Mouse (Mus musculus) heart, postnatal 25 days (tissue): ENCODE results near the gene Dlgap4. TPM values are rescaled to one million over a fixed set of nuclear protein-coding genes. Genes with fewer than 3 reads are reported as not detected.
A peak's percentile ranks its signal among the peaks of the same experiment; 100 is the strongest.

Experiments used
- DNase-seq: peaks from one replicate; pipeline ENCODE4 v3.0.0; 2022; ENCODE audit warnings: low spot score
- intact Hi-C: fragments of 180-260 bp; cut with DNase I; formaldehyde crosslinking; loops from one replicate; pipeline ENCODE4 v1.15.1; 2025
- total RNA-seq, 2 experiments: library from RNA; stranded (reverse); gene quantifications; 2 replicates each; pipeline ENCODE4 v1.2.3; 2021

Gene Dlgap4
- total RNA-seq, 2 experiments from 2014 or later, result 30.1 to 41.8 TPM

GRCm38 (mm10) chr2:156726878-156727277, 113.4 kb downstream of the Dlgap4 start:
- intact Hi-C loops, result no loop called here
- no peak for DNase-seq

- no peak for DNase-seq
- intact Hi-C loops, result no loop called here
Measured at GRCm38 (mm10) chr2:156729537-156730469, 116.3 kb downstream of the Dlgap4 start.

- no peak for DNase-seq
- intact Hi-C loops, result no loop called here
Measured at GRCm38 (mm10) chr2:156730501-156730921, 117.0 kb downstream of the Dlgap4 start.

DNA sequence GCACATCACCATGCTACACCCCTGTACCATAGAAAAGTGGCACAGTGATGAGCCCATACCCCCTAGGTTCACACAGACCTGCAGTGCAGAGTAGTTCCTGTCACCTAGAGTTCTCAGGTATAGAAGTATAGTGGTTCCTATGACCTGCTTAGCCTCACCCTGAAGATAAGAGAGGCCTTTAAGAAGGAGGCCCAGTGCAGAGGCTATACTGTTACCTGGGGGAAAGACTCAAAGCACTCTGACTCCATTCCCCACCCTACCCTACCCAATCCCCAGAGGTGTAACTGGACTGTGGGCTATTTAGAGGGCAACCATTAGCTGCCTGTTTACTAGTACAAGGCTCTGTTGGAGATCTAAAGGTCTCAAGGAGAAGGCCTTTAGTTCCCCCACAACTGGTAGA, 118.1 kb downstream of the Dlgap4 start:
- DNase-seq, result no peak

GRCm38 (mm10) chr2:156732109-156732508, 118.6 kb downstream of the Dlgap4 start:
- intact Hi-C loops, result no loop called here
- DNase-seq, result peak; percentile 74

More for the DNA sequence above, 118.1 kb downstream of the Dlgap4 start:
- intact Hi-C loops, result no loop called here

- intact Hi-C loops, result no loop called here
- DNase-seq, result no peak
Measured at GRCm38 (mm10) chr2:156735761-156736335, 122.3 kb downstream of the Dlgap4 start.

GRCm38 (mm10) chr2:156736846-156737245, 123.3 kb downstream of the Dlgap4 start:
- intact Hi-C loops, result no loop called here
- no peak for DNase-seq

DNA sequence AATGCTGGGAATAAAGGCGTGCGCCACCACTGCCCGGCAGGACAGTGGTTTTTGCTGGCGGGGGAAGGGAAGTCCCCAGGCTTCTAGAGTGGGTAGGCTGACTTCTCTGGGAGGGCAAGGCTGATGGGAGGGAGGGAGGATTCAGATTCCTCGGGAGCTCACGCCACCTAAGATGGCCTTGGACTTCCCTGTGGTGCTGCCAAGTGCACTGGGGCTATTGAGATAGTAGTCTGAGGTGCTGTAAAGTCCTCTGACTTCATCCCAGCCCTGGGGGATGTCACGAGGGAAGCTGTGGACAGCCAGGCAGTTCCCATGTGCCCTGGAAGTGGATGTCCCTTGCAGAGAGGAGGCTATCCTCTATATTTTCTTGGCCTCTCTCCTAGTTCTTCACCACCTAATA, 124.5 kb downstream of the Dlgap4 start:
- intact Hi-C loops, result no loop called here
- DNase-seq, result no peak

DNA sequence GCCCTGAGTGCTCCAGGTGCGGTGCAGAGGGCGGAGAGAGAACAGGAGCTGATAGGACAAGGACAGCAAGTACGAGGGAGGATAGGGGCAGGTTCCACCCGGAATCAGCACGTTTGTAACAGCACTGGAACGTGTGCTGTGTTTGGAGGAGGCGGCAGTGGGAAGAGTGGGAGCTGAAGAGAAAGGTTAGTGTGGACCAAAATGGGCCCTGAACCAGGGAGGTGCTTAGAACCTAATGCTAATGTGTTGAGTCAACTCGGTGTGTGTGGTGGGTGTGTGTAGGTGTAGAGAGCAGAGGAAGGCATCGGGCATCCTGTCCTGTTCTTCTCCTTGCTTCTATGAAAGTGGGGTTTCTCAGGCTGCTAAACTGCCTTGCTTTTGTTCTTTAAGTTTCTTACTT, 127.8 kb downstream of the Dlgap4 start:
- DNase-seq, result no peak
- intact Hi-C loops, result no loop called here

DNA sequence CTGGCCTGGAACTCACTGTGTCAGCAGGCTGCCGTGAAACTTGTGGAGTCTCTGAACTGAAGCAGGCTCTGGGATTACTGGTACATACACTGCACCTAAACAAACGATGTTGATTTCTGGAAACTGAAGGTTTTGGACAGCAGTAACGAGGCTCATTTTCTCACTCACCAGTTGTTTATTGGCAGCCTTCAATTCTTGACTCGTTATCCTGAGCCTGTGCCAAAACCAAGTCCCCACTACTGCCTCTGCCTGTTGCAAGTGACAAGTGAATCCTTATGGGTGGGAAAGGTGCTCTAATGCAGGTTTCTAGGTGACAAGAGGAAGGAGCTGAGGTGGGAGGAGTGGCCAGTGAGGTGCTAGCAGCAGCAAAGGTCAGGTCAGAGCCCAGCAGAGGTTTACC, 128.5 kb downstream of the Dlgap4 start:
- intact Hi-C loops, result no loop called here
- no peak for DNase-seq

GRCm38 (mm10) chr2:156743248-156743647, 129.7 kb downstream of the Dlgap4 start:
- DNase-seq, result no peak
- intact Hi-C loops, result no loop called here

GRCm38 (mm10) chr2:156744414-156744813, 130.9 kb downstream of the Dlgap4 start:
- no peak for DNase-seq
- intact Hi-C loops, result no loop called here

- intact Hi-C loops, result no loop called here
- no peak for DNase-seq
Measured at GRCm38 (mm10) chr2:156747315-156747714, 133.8 kb downstream of the Dlgap4 start.

- intact Hi-C loops, result no loop called here
- no peak for DNase-seq
Measured at GRCm38 (mm10) chr2:156749687-156750086, 136.2 kb downstream of the Dlgap4 start.

GRCm38 (mm10) chr2:156756937-156757336, 143.4 kb downstream of the Dlgap4 start:
- intact Hi-C loops, result no loop called here
- no peak for DNase-seq

DNA sequence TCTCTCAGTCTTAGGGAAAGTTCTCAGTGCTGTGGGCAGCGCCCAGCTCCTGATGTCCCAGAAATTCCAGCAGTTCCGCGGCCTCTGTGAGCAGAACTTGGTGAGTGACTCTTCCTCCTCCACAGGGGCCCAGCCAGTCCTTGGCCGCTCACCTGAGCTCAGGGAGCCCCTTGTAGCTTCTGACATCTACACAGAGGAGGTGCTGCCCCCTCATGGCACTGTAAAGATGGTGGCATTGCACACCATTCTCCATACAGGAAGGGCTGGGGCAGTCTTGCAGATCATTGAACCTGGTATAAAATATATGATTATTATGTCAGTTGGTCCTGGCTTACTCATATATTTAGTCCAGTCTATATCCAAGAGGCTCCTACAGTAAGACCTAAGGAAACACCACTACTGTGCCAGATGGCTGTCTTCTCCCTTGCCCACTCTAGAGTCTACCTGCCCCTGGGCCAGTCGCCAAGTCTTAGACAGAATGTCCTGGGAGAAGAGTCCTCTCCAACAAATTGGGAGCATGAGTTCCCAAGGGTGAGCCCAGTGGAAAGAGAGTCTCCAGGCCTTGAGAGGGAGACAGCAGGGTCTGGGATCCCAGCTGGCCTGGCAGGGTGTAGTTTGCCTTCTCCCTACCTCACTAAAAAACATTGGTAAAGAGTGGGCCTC, 147.5 kb downstream of the Dlgap4 start:
- intact Hi-C loops, result no loop called here

DNA sequence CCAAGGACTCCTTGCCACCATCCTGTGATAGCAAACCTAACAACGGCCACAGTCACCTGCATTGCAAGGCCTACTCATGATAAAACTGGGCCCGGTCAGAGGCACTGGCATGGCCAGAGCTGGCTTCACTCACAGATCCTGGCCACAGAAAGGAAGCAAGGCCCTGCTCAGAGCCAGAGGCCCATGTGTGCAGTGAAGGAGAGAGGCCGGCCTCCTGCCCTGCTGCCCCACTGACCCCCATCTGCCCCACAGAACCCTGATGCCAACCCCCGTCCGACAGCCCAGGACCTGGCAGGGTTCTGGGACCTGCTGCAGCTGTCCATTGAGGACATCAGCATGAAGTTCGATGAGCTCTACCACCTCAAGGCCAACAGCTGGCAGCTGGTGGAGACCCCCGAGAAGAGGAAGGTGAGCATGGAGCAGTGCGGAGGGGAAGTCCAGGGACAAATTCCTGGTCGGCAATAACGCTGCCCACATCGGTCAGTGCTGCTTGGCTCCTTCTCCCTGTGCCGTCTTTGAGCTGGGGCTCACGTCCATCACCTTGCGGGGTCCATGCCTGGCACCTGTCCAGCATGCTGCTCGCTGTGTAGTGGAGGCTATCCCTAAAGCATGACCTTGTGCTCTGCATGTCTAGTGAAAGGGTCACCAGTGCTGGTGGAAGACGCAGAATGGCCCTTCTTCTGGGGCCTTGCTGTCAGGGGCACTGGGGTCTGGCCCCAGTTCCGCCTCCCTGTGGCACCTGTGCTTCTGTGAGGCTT, 148.2 kb downstream of the Dlgap4 start:
- DNase-seq, result no peak
- intact Hi-C loops, result no loop called here

More for the DNA sequence above, 147.5 kb downstream of the Dlgap4 start:
- DNase-seq, result no peak

DNA sequence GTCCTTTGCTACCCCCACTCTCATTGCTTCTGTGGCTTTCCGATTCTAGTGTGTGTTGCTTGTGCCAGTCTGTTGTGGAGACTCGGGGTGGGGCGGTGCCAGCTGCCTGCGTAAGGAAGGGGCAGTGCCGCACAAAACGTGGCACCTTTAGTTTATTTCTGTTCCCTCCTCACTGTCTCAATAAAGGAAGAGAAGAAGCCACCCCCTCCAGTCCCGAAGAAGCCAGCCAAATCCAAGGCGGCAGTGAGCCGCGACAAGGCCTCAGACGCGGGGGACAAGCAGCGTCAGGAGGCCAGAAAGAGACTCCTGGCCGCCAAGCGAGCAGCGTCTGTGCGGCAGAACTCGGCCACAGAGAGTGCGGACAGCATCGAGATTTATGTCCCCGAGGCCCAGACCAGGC, 149.0 kb downstream of the Dlgap4 start:
- DNase-seq, result no peak
- intact Hi-C loops, result no loop called here

- DNase-seq, result peak; percentile 44
- intact Hi-C loops, result no loop called here
Measured at GRCm38 (mm10) chr2:156763101-156763500, 149.6 kb downstream of the Dlgap4 start.

GRCm38 (mm10) chr2:156764022-156764421, 150.5 kb downstream of the Dlgap4 start:
- intact Hi-C loops, result no loop called here
- no peak for DNase-seq
